Mouse (Mus musculus): ENCODE measurements around the gene Prr14.
A peak's percentile ranks its signal among the peaks of the same experiment; 100 is the strongest.

- TF ChIP-seq CTCF (IDR thresholded peaks at IDR 0.05; ENCODE audit: extremely low read depth, insufficient read depth, insufficient read length, insufficient replicate concordance) = no peak
- peak; percentile 82 for TF ChIP-seq POLR2A (IDR thresholded peaks at IDR 0.05; ENCODE audit: low read depth, low read length)
These were observed 52.4 kb downstream of the Prr14 start, which contains the start of gene Srcap for GRCm38 (mm10) chr7:127511808-127512230.
